Mouse (Mus musculus) T-helper 17 cell (primary cell): ENCODE results near the gene Fam98c.
"Not testable (repeated sequence)": the region's sequence is repeated elsewhere in the genome, so short reads cannot be mapped to it uniquely, and the experiment has no call there.

Experiments
- in situ Hi-C, 2 experiments: fragments of 300-600 bp; cut with MboI, MseI; formaldehyde crosslinking; loops; 1 replicate in 1 of 2; 2 replicates in 1 of 2; pipeline ENCODE4 v1.15.1; 2025; ENCODE audit warnings: high pct_unique_total_duplicates in 2 of 2

Gene Fam98c

GRCm38 (mm10) chr7:29155838-29156782, at the start of gene Fam98c:
Gene Fam98c, minus strand, starts transcription at chr7:29156234.
- in situ Hi-C loops: no loop called here

- in situ Hi-C loops: no loop called here
Observed at GRCm38 (mm10) chr7:29202577-29202976, 46.5 kb upstream of the Fam98c start.

- in situ Hi-C loops: not testable (repeated sequence)
Observed at GRCm38 (mm10) chr7:29194230-29194629, 38.2 kb upstream of the Fam98c start.

GRCm38 (mm10) chr7:29181323-29181722, 25.3 kb upstream of the Fam98c start:
- in situ Hi-C loops: not testable (repeated sequence)

- in situ Hi-C loops: no loop called here
Observed at GRCm38 (mm10) chr7:29180854-29181236, 24.8 kb upstream of the Fam98c start.

GRCm38 (mm10) chr7:29180077-29180853, 24.2 kb upstream of the Fam98c start, which contains the start of gene Psmd8:
Gene Psmd8, minus strand, starts transcription at chr7:29180701.
- in situ Hi-C loops: no loop called here

- in situ Hi-C loops: no loop called here
Observed at GRCm38 (mm10) chr7:29179323-29179722, 23.3 kb upstream of the Fam98c start.

GRCm38 (mm10) chr7:29178106-29178505, 22.1 kb upstream of the Fam98c start:
- in situ Hi-C loops: no loop called here

GRCm38 (mm10) chr7:29172390-29173016, 16.5 kb upstream of the Fam98c start:
- in situ Hi-C loops: no loop called here

GRCm38 (mm10) chr7:29171562-29172097, 15.6 kb upstream of the Fam98c start:
- in situ Hi-C loops: no loop called here

GRCm38 (mm10) chr7:29170755-29171561, 14.9 kb upstream of the Fam98c start:
- in situ Hi-C loops: no loop called here

- in situ Hi-C loops: no loop called here
Observed at GRCm38 (mm10) chr7:29170066-29170754, 14.2 kb upstream of the Fam98c start, which contains the start of the genes Ggn and Spred3. Gene Ggn, plus strand, starts transcription at chr7:29170210. Gene Spred3, minus strand, starts transcription at chr7:29170411.

GRCm38 (mm10) chr7:29169231-29170065, 13.4 kb upstream of the Fam98c start:
- in situ Hi-C loops: no loop called here

GRCm38 (mm10) chr7:29168791-29169230, 12.8 kb upstream of the Fam98c start:
- in situ Hi-C loops: no loop called here

GRCm38 (mm10) chr7:29168121-29168695, 12.2 kb upstream of the Fam98c start:
- in situ Hi-C loops: no loop called here

GRCm38 (mm10) chr7:29167656-29168055, 11.6 kb upstream of the Fam98c start:
- in situ Hi-C loops: no loop called here

GRCm38 (mm10) chr7:29162750-29163525, 6.9 kb upstream of the Fam98c start:
- in situ Hi-C loops: no loop called here

GRCm38 (mm10) chr7:29162294-29162693, 6.3 kb upstream of the Fam98c start:
- in situ Hi-C loops: no loop called here
